Mouse (Mus musculus) heart, postnatal 14 days (tissue): ENCODE data around the gene Robo1. TPM values are rescaled to one million over a fixed set of nuclear protein-coding genes. Genes with fewer than 3 reads are reported as not detected.

ENCODE experiments used
- DNase-seq, 2 experiments: peaks; one replicate each; pipeline ENCODE4 v3.0.0; 2021 to 2022
- intact Hi-C: fragments of 180-260 bp; cut with DNase I; formaldehyde crosslinking; loops from one replicate; pipeline ENCODE4 v1.15.1; 2025
- long read RNA-seq, 2 experiments: library from polyadenylated mRNA; stranded (forward); transcript quantifications; one replicate each; pipeline ENCODE4 v2.0.0; 2021
- total RNA-seq, 2 experiments: library from RNA; stranded (reverse); gene quantifications; 2 replicates each; pipeline ENCODE4 v1.2.3; 2021

Robo1 gene
- total RNA-seq, result 1 to 10 TPM; 3.2 to 3.4 TPM
- long read RNA-seq, experiment 1, partial matches to known transcripts, result 1 of 2 reads
- long read RNA-seq, experiment 1, other reads (novel, unspliced or antisense), result 1 of 2 reads
- long read RNA-seq, experiment 2, partial matches to known transcripts, result 1 of 1 reads
- long read RNA-seq, experiment 2, other reads (novel, unspliced or antisense), result 0 of 1 reads

GRCm38 (mm10) chr16:72307537-72308330 lies at the start of gene Robo1:
TSS of gene Robo1 (plus strand) at chr16:72308306.
- intact Hi-C loops, result no loop called here
- no peak for DNase-seq

GRCm38 (mm10) chr16:72267839-72268238 lies 40.3 kb upstream of the Robo1 start:
- intact Hi-C loops, result no loop called here

GRCm38 (mm10) chr16:72276390-72277074 lies 31.6 kb upstream of the Robo1 start:
- intact Hi-C loops, result no loop called here
- no peak for DNase-seq

More at GRCm38 (mm10) chr16:72267839-72268238, 40.3 kb upstream of the Robo1 start:
- DNase-seq, result no peak

- intact Hi-C loops, result no loop called here
- no peak for DNase-seq
These were observed 194 bp downstream of the Robo1 start for GRCm38 (mm10) chr16:72308331-72308668.

- DNase-seq, result no peak
These were observed 19.2 kb downstream of the Robo1 start for GRCm38 (mm10) chr16:72327321-72327720.

GRCm38 (mm10) chr16:72328579-72328978 lies 20.5 kb downstream of the Robo1 start:
- DNase-seq, result no peak
- intact Hi-C loops, result no loop called here

More at GRCm38 (mm10) chr16:72327321-72327720, 19.2 kb downstream of the Robo1 start:
- intact Hi-C loops, result no loop called here

- no peak for DNase-seq
- intact Hi-C loops, result no loop called here
These were observed 29.7 kb downstream of the Robo1 start for GRCm38 (mm10) chr16:72337757-72338156.

GRCm38 (mm10) chr16:72350422-72350821 lies 42.3 kb downstream of the Robo1 start:
- intact Hi-C loops, result no loop called here
- no peak for DNase-seq

- DNase-seq, result peak in 1 of 2 experiments; percentile 43
These were observed 48.6 kb downstream of the Robo1 start for GRCm38 (mm10) chr16:72356515-72357357.

GRCm38 (mm10) chr16:72376896-72377295 lies 68.8 kb downstream of the Robo1 start:
- no peak for DNase-seq
- intact Hi-C loops, result no loop called here

More at GRCm38 (mm10) chr16:72356515-72357357, 48.6 kb downstream of the Robo1 start:
- intact Hi-C loops, result loop anchor here (5.0 kb wide), 1 partner anchor 626 kb away; no protein-coding TSS in a partner anchor

- no peak for DNase-seq
- intact Hi-C loops, result no loop called here
These were observed 73.7 kb downstream of the Robo1 start for GRCm38 (mm10) chr16:72381819-72382218.

- DNase-seq, result no peak
- intact Hi-C loops, result no loop called here
These were observed 75.5 kb downstream of the Robo1 start for GRCm38 (mm10) chr16:72383566-72383965.

- intact Hi-C loops, result no loop called here
These were observed 85.4 kb downstream of the Robo1 start for GRCm38 (mm10) chr16:72393512-72393911.

GRCm38 (mm10) chr16:72398811-72399210 lies 90.7 kb downstream of the Robo1 start:
- intact Hi-C loops, result no loop called here
- DNase-seq, result no peak

More at GRCm38 (mm10) chr16:72393512-72393911, 85.4 kb downstream of the Robo1 start:
- no peak for DNase-seq

GRCm38 (mm10) chr16:72402381-72402780 lies 94.3 kb downstream of the Robo1 start:
- intact Hi-C loops, result no loop called here
- no peak for DNase-seq

- intact Hi-C loops, result no loop called here
- no peak for DNase-seq
These were observed 101.7 kb downstream of the Robo1 start for GRCm38 (mm10) chr16:72409820-72410219.

- intact Hi-C loops, result no loop called here
These were observed 103.7 kb downstream of the Robo1 start for GRCm38 (mm10) chr16:72411669-72412270.

GRCm38 (mm10) chr16:72412879-72413278 lies 104.8 kb downstream of the Robo1 start:
- intact Hi-C loops, result no loop called here
- DNase-seq, result no peak

More at GRCm38 (mm10) chr16:72411669-72412270, 103.7 kb downstream of the Robo1 start:
- no peak for DNase-seq

GRCm38 (mm10) chr16:72419328-72420066 lies 111.4 kb downstream of the Robo1 start:
- intact Hi-C loops, result no loop called here
- no peak for DNase-seq
